Mouse (Mus musculus) embryonic facial prominence, embryonic 12.5 days (tissue): ENCODE measurements around the gene Sh3bp2. TPM values are rescaled to one million over a fixed set of nuclear protein-coding genes. Genes with fewer than 3 reads are reported as not detected.

Experiments used
- ATAC-seq: fragments of 200-750 bp; cut with Nextera tagmentation; 2 replicates; pipeline ENCODE4 v1.8.0; 2017; ENCODE audit not compliant: insufficient number of reproducible peaks, insufficient read depth, low FRiP score, low TSS enrichment
- H3K27ac ChIP-seq: fragments of 300-500 bp; sonication (generic); 2 replicates; pipeline ENCODE4 v1.5.1; 2016; ENCODE audit warnings: mild to moderate bottlenecking
- H3K27me3 ChIP-seq: fragments of 300-500 bp; sonication (generic); 2 replicates; pipeline ENCODE4 v1.6.1; 2016; ENCODE audit warnings: mild to moderate bottlenecking, moderate library complexity
- H3K36me3 ChIP-seq: fragments of 300-500 bp; sonication (generic); 2 replicates; pipeline ENCODE4 v1.6.1; 2016; ENCODE audit warnings: mild to moderate bottlenecking
- H3K4me1 ChIP-seq: fragments of 300-500 bp; sonication (generic); 2 replicates; pipeline ENCODE4 v1.6.1; 2016
- H3K4me2 ChIP-seq: fragments of 300-500 bp; sonication (generic); replicated peaks from 2 replicates; pipeline ENCODE4 v1.6.1; 2016; ENCODE audit warnings: mild to moderate bottlenecking, moderate library complexity
- H3K4me3 ChIP-seq: fragments of 300-500 bp; sonication (generic); 2 replicates; pipeline ENCODE4 v1.5.1; 2016; ENCODE audit warnings: mild to moderate bottlenecking
- H3K9ac ChIP-seq: fragments of 300-500 bp; sonication (generic); 2 replicates; pipeline ENCODE4 v1.6.1; 2016; ENCODE audit warnings: mild to moderate bottlenecking, moderate library complexity
- H3K9me3 ChIP-seq: fragments of 300-500 bp; sonication (generic); 2 replicates; pipeline ENCODE4 v1.6.1; 2016; ENCODE audit warnings: mild to moderate bottlenecking, moderate library complexity
- WGBS: fragments of 180-500 bp; shearing (Covaris S2); methylation state at CpG from one replicate; pipeline ENCODE4 v1.1.7; 2016; 5-methylcytosine and 5-hydroxymethylcytosine counted together
- polyA plus RNA-seq: library from polyadenylated mRNA; unstranded; fragments of >200 nt; fragmentation: Nextera tagmentation; extraction: Ambion mirVana; gene quantifications from 2 replicates; pipeline ENCODE4 v1.2.1, GENCODE M21; 2016

Sh3bp2 gene
- polyA plus RNA-seq, 1 experiment from 2014 or later, result 12.9 TPM

DNA sequence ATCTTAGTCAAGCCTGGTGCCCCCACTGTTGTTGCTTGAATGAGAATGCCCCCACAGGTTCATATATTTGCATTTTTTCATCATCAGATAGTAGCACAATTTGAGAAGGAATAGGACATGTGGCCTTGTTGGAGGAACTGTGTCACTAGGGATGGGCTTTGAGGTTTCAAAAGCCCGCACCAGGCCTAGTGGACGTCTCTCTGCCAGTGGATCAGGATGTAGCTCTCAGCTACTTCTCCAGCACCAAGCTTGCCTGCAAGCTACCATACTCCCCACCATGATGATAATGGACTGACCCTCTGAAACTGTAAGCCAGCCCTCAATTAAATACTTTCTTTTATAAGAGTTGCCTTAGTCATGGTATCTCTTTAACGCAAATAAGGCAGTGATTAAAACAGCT is 13.2 kb upstream of the Sh3bp2 start:
- no peaks in the 10 kb centered on the region for H3K9me3 ChIP-seq
- no peak overlapping the region for H3K27ac ChIP-seq
- no peak overlapping the region for H3K4me2 ChIP-seq
- no peaks in the 10 kb centered on the region for H3K36me3 ChIP-seq
- H3K4me3 ChIP-seq, result no peak overlapping the region
- WGBS, result 90% methylated on average over 3 of the region's 3 CpGs
- no peak for ATAC-seq
- H3K4me1 ChIP-seq, result 0 out of 2 replicates have a peak, but pooled peaks cover 3% of the 10 kb centered on the region
- H3K27me3 ChIP-seq, result peaks cover 14% of the 10 kb centered on the region
- no peak overlapping the region for H3K9ac ChIP-seq

DNA sequence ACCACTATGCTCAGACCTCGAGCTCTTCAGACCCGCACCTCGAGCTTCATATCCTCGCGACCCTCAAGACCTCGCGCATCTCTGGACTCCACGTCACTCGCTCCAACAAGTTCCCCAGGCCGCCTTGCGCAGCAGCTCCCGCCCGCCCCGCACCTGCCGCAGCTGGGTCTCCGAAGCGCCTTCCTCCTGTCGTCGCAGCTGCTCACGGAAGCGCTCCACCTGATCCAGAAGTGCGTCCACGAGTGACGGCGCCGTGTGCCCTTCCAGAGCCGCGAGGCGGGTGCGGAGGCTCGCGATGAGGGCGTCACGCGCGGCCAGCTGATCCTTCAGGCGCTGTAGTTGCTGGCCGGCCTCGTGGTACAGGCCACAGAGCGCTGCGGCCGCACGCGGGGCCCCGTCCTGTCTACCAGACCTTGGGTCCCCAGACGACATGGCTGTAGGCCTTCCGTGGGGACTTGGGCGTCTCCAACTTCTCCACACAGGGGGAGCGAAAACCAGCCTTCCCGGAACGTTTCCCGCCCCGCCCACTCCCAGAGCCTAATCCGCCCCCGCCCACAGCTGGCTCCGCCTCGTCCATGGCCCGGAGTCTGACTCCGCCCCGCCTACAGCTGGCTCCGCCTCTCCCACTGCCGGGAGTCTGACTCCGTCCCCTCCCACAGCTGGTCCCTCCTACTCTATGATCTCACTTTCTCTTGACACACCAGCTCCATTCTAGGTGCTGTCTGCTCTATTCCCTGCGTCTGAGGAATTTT is 12.0 kb upstream of the Sh3bp2 start, which contains the start of gene Tnip2:
Gene Tnip2, minus strand, starts transcription at position 526 of the 752 bp plus-strand sequence.
- H3K36me3 ChIP-seq, result no peaks in the 10 kb centered on the region
- H3K4me3 ChIP-seq, result peak within 1 kb of the TSS; percentile 66
- H3K9ac ChIP-seq, result peak within 1 kb of the TSS; percentile 65
- peak within 1 kb of the TSS; percentile 96 for H3K4me2 ChIP-seq
- H3K27ac ChIP-seq, result no peak within 1 kb of the TSS
- H3K27me3 ChIP-seq, result peaks cover 14% of the 10 kb centered on the region
- ATAC-seq, result peak; percentile 90
- 0 out of 2 replicates have a peak, but pooled peaks cover 3% of the 10 kb centered on the region for H3K4me1 ChIP-seq
- no peaks in the 10 kb centered on the region for H3K9me3 ChIP-seq
- WGBS, result under 1% methylated on average over 64 of the region's 64 CpGs

DNA sequence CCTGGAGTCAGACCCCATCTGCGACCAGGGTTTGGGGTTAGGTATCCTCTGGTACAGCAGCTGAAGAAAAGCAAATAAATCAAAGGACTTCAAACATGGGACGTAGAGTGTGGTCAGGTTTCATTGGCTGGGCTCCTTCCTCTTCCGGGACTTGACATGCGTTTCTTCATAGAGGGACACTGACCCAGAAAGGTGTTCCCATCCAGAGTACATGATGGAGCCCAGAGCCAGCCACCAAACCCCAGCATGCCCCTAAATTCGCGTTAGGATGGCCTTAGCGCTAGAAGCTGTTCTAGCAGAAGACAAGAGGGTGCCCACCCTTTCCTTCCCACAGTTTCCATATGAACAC is 11.4 kb upstream of the Sh3bp2 start:
- H3K9me3 ChIP-seq, result no peaks in the 10 kb centered on the region
- H3K4me3 ChIP-seq, result peak overlapping the region; percentile 66
- 26% methylated on average over 7 of the region's 7 CpGs for WGBS
- peak overlapping the region; percentile 96 for H3K4me2 ChIP-seq
- ATAC-seq, result no peak
- peaks cover 14% of the 10 kb centered on the region for H3K27me3 ChIP-seq
- 0 out of 2 replicates have a peak, but pooled peaks cover 3% of the 10 kb centered on the region for H3K4me1 ChIP-seq
- peak overlapping the region; percentile 65 for H3K9ac ChIP-seq
- H3K36me3 ChIP-seq, result no peaks in the 10 kb centered on the region
- H3K27ac ChIP-seq, result no peak overlapping the region

DNA sequence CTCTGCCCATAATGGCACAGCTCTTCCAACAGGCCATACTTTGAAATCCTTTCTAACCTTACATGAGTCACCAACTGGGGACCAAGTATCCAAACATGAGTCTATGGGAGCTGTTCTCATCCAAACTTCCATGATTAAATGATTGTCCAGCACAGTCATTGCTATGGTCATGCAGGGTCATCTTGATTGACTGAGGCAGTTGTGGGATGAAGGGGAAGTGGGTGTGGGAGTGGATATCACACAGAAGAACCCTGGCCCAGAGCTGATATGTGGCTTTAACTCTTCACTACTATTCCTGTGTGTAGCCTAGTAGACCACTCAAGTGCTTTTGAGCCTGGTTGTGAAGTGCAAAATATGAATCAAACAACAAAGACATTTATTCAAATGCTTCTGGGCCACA is 10.5 kb upstream of the Sh3bp2 start:
- Histone ChIP-seq H3K36me3 (no peaks in the 10 kb centered on the region), H3K9ac (no peak overlapping the region), H3K4me1 (0 out of 2 replicates have a peak, but pooled peaks cover 3% of the 10 kb centered on the region), H3K27me3 (peaks cover 14% of the 10 kb centered on the region), H3K27ac (no peak overlapping the region), H3K4me2 (no peak overlapping the region), H3K9me3 (no peaks in the 10 kb centered on the region), H3K4me3 (no peak overlapping the region)
- ATAC-seq, result no peak

DNA sequence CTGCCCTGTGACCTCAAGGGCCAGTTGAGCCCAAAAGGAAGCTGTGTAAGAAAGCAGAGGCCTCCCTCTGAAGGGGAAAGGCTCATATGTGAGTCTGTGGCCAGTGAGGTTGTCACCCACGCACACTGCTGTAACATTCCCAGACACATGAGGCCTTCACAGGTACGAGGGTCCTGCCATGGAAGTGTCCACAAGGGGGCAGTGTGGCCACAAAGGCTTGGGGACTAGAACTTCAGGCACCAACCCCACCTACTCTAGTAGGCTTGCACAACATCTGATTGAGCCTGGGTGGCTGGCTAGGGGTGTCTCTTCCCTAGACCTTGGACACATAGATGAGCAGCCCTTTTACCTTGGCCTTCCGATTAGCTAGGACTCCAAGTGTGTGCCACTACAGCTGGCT is 7.7 kb upstream of the Sh3bp2 start:
- Histone ChIP-seq H3K4me3 (no peak overlapping the region), H3K27me3 (peaks cover 4% of the 10 kb centered on the region), H3K4me2 (no peak overlapping the region), H3K27ac (no peak overlapping the region), H3K4me1 (0 out of 2 replicates have a peak, but pooled peaks cover 3% of the 10 kb centered on the region), H3K9ac (no peak overlapping the region), H3K9me3 (no peaks in the 10 kb centered on the region), H3K36me3 (no peaks in the 10 kb centered on the region)
- no peak for ATAC-seq
- 34% methylated on average over 3 of the region's 3 CpGs for WGBS

DNA sequence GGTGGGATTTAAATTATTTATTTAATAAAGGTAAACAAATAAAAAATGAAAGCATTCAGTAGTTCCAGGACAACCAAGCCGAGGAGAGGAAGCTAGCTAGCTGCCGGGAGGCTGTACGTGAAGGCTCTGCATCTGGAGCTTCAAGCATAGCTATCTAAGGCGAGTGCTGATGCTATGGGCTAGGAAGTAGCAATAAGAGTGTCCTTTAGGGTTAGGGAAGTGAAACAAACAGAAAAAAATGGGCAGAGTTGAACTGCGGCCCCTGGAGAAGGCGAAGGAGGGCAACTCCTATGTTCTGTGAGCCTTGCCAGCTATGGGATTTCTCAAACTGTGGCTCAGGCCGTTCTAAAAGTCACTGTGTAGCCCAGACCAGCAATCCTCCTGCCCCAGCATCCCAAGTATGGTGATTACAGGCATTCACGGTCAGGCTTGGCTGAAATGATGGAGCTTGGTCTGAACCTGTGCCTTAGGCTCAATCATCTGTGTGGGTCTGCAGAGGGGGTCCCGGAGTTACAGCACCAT is 6.2 kb upstream of the Sh3bp2 start:
- WGBS, result 80% methylated on average over 9 of the region's 9 CpGs
- no peak overlapping the region for H3K4me3 ChIP-seq
- no peak for ATAC-seq

DNA sequence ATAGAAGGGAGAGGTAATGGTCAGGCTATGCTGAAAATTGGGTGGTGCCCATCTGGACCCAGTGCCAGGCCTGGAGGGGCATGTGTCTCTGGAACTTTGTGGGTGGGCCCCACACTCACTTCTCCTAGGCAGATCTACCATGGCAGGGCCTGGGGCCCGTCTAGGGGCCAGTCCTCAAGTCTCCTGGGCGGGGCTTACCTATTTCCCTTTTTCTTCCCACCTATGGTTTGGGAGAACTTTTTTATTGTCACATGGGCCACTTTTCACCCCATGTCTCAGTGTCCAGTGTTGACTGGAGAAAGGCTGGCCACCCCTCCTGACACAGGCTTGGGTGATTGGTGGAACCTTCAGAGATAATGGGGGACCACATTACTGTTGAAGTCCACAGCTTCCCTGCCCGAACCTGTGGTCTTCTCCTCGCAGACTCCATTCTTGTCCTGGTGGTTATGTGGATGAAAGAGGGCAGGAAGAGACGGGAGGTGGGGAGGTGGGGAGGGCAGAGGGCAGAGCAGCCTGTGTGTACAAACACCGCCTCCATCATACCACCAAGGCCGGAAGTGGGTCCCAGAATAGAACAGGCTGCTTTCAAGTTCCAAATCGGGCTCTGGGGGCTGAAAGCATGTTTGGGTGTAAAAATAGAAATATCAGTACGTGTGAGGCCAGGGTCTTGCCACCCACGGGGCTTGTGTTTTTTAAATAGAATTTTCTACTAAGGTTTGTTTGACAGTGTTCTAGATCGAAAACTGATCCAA is 5.0 kb upstream of the Sh3bp2 start:
- Histone ChIP-seq H3K27me3 (0 out of 2 replicates have a peak, but pooled peaks cover 8% of the 10 kb centered on the region), H3K36me3 (no peaks in the 10 kb centered on the region), H3K4me2 (no peak overlapping the region), H3K9ac (no peak overlapping the region), H3K27ac (no peak overlapping the region), H3K4me3 (no peak overlapping the region), H3K4me1 (no peaks in the 10 kb centered on the region), H3K9me3 (no peaks in the 10 kb centered on the region)
- no peak for ATAC-seq
- 67% methylated on average over 11 of the region's 11 CpGs for WGBS

More for the DNA sequence above, 6.2 kb upstream of the Sh3bp2 start:
- Histone ChIP-seq H3K4me1 (no peaks in the 10 kb centered on the region), H3K9me3 (no peaks in the 10 kb centered on the region), H3K27ac (no peak overlapping the region), H3K36me3 (no peaks in the 10 kb centered on the region), H3K9ac (no peak overlapping the region), H3K4me2 (no peak overlapping the region), H3K27me3 (0 out of 2 replicates have a peak, but pooled peaks cover 6% of the 10 kb centered on the region)

DNA sequence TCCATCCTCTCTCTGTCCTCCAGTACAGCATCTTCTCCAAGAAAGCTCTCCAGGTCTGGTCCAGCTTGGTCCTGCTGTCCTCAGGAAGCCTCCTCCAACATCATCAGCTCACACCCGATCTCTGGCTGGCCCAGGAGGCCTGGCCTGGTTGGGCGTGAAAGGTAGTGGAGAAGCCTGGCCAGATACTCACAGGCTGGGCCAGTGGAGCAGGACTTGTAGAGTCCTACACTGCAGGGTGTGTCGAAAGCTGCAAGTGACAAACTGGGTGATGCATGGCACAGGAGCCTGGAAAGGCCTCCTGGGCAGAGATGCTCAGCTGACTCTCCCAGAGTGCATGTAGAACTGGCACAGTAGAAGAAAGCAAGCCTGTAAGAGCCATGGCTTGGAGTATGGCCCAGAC is 4.3 kb upstream of the Sh3bp2 start:
- ATAC-seq, result no peak
- no peaks in the 10 kb centered on the region for H3K36me3 ChIP-seq

DNA sequence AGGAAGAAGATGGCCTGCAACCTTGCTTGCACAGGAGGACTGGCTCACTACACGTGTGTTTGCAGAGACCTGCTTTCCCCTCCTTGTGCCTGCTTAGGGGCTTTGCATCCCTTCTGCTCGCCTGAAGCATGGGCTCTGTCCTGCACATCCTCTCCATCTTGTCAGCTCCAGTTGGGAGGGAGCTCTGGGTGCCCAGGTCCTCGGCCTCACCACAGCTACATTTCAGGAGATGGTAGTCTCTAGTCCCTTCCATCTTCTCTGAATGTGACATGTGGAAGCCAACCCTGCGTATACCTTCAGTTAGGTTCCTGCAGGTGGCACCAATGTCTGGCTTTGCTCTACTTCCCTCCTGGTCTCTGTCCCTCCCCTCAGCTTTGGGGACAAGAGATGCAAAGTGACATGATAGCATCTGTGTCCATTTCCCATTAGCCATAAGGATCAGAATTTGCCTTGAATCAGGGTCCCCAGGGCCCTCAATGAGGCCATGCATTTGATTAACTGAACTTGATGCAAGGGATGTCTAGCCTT is 1.6 kb upstream of the Sh3bp2 start:
- H3K4me1 ChIP-seq, result no peaks in the 10 kb centered on the region
- H3K4me2 ChIP-seq, result no peak overlapping the region
- H3K9me3 ChIP-seq, result no peaks in the 10 kb centered on the region
- WGBS, result 57% methylated on average over 4 of the region's 4 CpGs
- 0 out of 2 replicates have a peak, but pooled peaks cover 8% of the 10 kb centered on the region for H3K27me3 ChIP-seq
- no peak overlapping the region for H3K27ac ChIP-seq
- H3K9ac ChIP-seq, result no peak overlapping the region
- H3K4me3 ChIP-seq, result no peak overlapping the region
- no peak for ATAC-seq
- H3K36me3 ChIP-seq, result no peaks in the 10 kb centered on the region

More for the DNA sequence above, 4.3 kb upstream of the Sh3bp2 start:
- no peaks in the 10 kb centered on the region for H3K9me3 ChIP-seq
- H3K4me1 ChIP-seq, result no peaks in the 10 kb centered on the region
- no peak overlapping the region for H3K4me2 ChIP-seq
- no peak overlapping the region for H3K9ac ChIP-seq
- WGBS, result 80% methylated on average over 3 of the region's 3 CpGs
- 0 out of 2 replicates have a peak, but pooled peaks cover 8% of the 10 kb centered on the region for H3K27me3 ChIP-seq
- H3K27ac ChIP-seq, result no peak overlapping the region
- no peak overlapping the region for H3K4me3 ChIP-seq

DNA sequence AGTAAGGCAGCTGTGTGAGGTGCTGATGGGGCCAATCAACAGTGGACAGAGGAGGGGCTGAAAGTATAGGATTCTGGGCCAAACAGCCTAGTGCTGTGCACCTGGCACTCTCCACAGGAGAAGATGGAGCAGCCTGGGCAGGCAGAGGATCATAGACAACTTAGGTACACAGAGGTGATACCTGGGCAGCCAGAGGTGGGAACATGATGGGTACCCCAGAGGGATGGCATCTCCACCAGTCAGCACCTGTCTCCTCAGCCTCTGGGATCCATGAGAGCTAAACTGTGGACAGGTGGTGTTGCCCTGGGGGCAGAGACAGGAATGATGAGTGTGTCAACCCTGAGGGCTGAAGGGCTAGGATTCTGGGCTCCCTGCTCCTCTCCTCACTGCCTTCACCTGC is 1.1 kb upstream of the Sh3bp2 start:
- no peak overlapping the region for H3K9ac ChIP-seq
- H3K4me2 ChIP-seq, result no peak overlapping the region
- H3K27ac ChIP-seq, result no peak overlapping the region
- no peaks in the 10 kb centered on the region for H3K9me3 ChIP-seq
- no peak for ATAC-seq
- H3K27me3 ChIP-seq, result 0 out of 2 replicates have a peak, but pooled peaks cover 8% of the 10 kb centered on the region
- H3K4me3 ChIP-seq, result no peak overlapping the region
- no peaks in the 10 kb centered on the region for H3K36me3 ChIP-seq
- no peaks in the 10 kb centered on the region for H3K4me1 ChIP-seq

DNA sequence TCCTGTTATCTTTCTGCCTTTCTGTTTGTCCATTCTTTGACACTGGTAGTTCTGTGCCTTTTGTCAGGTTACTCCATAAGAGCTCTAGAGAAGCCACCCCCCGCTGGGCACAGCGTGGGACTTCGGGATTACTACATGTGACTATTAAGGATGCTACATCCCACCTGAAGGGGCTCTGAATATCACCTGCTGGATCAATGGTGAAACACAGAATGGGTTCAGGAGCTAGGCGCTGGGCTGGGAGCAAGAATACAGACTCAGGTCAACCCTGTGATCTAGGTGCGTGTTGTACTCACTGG is 788 bp downstream of the Sh3bp2 start:
- Histone ChIP-seq H3K4me2 (no peak overlapping the region; the same call in 1 of the 2 replicates), H3K27me3 (0 out of 2 replicates have a peak, but pooled peaks cover 8% of the 10 kb centered on the region), H3K9me3 (no peaks in the 10 kb centered on the region), H3K27ac (no peak overlapping the region), H3K36me3 (no peaks in the 10 kb centered on the region), H3K4me1 (no peaks in the 10 kb centered on the region), H3K9ac (no peak overlapping the region), H3K4me3 (no peak overlapping the region)
- WGBS, result 35% methylated on average over 5 of the region's 5 CpGs
- no peak for ATAC-seq
